Mouse (Mus musculus): ENCODE data around the gene Gjb5.

Gjb5 gene

GRCm38 (mm10) chr4:127358018-127358417, at the start of gene Gjb5:
Gjb5 (minus strand) TSS chr4:127358181.
- DNase-seq = no peak

- no peak for DNase-seq
These were observed 44.6 kb upstream of the Gjb5 start for GRCm38 (mm10) chr4:127402614-127403013.

GRCm38 (mm10) chr4:127402166-127402565, 44.2 kb upstream of the Gjb5 start:
- DNase-seq = no peak

GRCm38 (mm10) chr4:127400165-127401145, 42.5 kb upstream of the Gjb5 start:
- peak; percentile 76 for DNase-seq

- no peak for DNase-seq
These were observed 37.6 kb upstream of the Gjb5 start for GRCm38 (mm10) chr4:127395591-127395990.

- DNase-seq = no peak
These were observed 31.7 kb upstream of the Gjb5 start for GRCm38 (mm10) chr4:127389645-127390044.

GRCm38 (mm10) chr4:127377344-127377743, 19.4 kb upstream of the Gjb5 start:
- DNase-seq = no peak

GRCm38 (mm10) chr4:127375541-127376177, 17.7 kb upstream of the Gjb5 start:
- no peak for DNase-seq

GRCm38 (mm10) chr4:127374645-127375044, 16.7 kb upstream of the Gjb5 start:
- no peak for DNase-seq

- no peak for DNase-seq
These were observed 15.5 kb upstream of the Gjb5 start for GRCm38 (mm10) chr4:127373491-127373890.

GRCm38 (mm10) chr4:127371546-127371945, 13.6 kb upstream of the Gjb5 start:
- no peak for DNase-seq

- no peak for DNase-seq
These were observed 12.5 kb upstream of the Gjb5 start for GRCm38 (mm10) chr4:127370447-127370846.

- DNase-seq = peak; percentile 65
These were observed 10.5 kb upstream of the Gjb5 start for GRCm38 (mm10) chr4:127368379-127368973.

- DNase-seq = no peak
These were observed 7.9 kb upstream of the Gjb5 start for GRCm38 (mm10) chr4:127365834-127366233.

- no peak for DNase-seq
These were observed 7.5 kb upstream of the Gjb5 start for GRCm38 (mm10) chr4:127365433-127365832.

- no peak for DNase-seq
These were observed 6.5 kb upstream of the Gjb5 start for GRCm38 (mm10) chr4:127364431-127364830.

GRCm38 (mm10) chr4:127363331-127363730, 5.3 kb upstream of the Gjb5 start:
- DNase-seq = no peak

- no peak for DNase-seq
These were observed 4.5 kb upstream of the Gjb5 start for GRCm38 (mm10) chr4:127362520-127362919.

- DNase-seq = no peak
These were observed 3.2 kb downstream of the Gjb5 start for GRCm38 (mm10) chr4:127354506-127355485.

GRCm38 (mm10) chr4:127353951-127354438, 4.0 kb downstream of the Gjb5 start, which contains the start of gene Gjb4:
Gjb4 (minus strand) TSS chr4:127354081.
- DNase-seq = no peak

- DNase-seq = no peak
These were observed 5.4 kb downstream of the Gjb5 start for GRCm38 (mm10) chr4:127352594-127352993.

All from cerebellum, adult 11 months (tissue).